Mouse (Mus musculus) CH12.LX (cell line): ENCODE data around the gene Msn. TPM values are rescaled to one million over a fixed set of nuclear protein-coding genes. Genes with fewer than 3 reads are reported as not detected.
A peak's percentile ranks its signal among the peaks of the same experiment; 100 is the strongest.

Experiments used
- DNase-seq: peaks from one replicate; pipeline ENCODE4 v3.0.0-alpha.2; 2013; ENCODE audit errors: extremely low read depth
- H3K27ac ChIP-seq: 2 replicates; pipeline ENCODE4 v1.5.1; 2012; ENCODE audit warnings: low read depth, mild to moderate bottlenecking, control low read depth, moderate library complexity; ENCODE audit not compliant: insufficient read depth
- H3K27me3 ChIP-seq: replicated peaks from 2 replicates; pipeline ENCODE3; 2012; ENCODE audit warnings: inconsistent platforms
- H3K36me3 ChIP-seq, 2 experiments: replicated peaks in 1 of 2; 2 replicates each; pipeline versions ENCODE3 to v1.6.1; 2012; ENCODE audit warnings: inconsistent platforms in 1 of 2, low read length in 1 of 2, mild to moderate bottlenecking in 1 of 2, mixed read lengths in 1 of 2, moderate library complexity in 1 of 2; ENCODE audit not compliant: control insufficient read depth in 1 of 2, insufficient read depth in 1 of 2
- H3K4me1 ChIP-seq, 2 experiments: 2 replicates each; pipeline ENCODE4 v1.6.1; 2012; ENCODE audit warnings: inconsistent platforms in 1 of 2, moderate library complexity in 1 of 2; ENCODE audit not compliant: insufficient read depth in 2 of 2, control insufficient read depth in 1 of 2
- H3K4me2 ChIP-seq: 2 replicates; pipeline ENCODE4 v1.6.1; 2012; ENCODE audit warnings: low read depth, mild to moderate bottlenecking, control low read depth; ENCODE audit not compliant: poor library complexity, insufficient read depth, severe bottlenecking
- H3K4me3 ChIP-seq, 3 experiments: fragments of 150-350 bp in 1 of 3; sonication (generic) in 1 of 3; replicated peaks in 1 of 3; 2 replicates each; pipeline versions ENCODE3 to v1.5.1; 2011 to 2012; ENCODE audit warnings: low read depth in 2 of 3, low read length in 2 of 3, mild to moderate bottlenecking in 2 of 3, moderate library complexity in 2 of 3, control low read depth in 1 of 3, improper control_type of control experiment in 1 of 3, inconsistent platforms in 1 of 3, mixed read lengths in 1 of 3; ENCODE audit not compliant: poor library complexity in 1 of 3
- H3K79me2 ChIP-seq: replicated peaks from 2 replicates; pipeline ENCODE4 v1.6.1; 2012; ENCODE audit warnings: mild to moderate bottlenecking, moderate library complexity; ENCODE audit not compliant: control insufficient read depth, poor library complexity, insufficient read depth, severe bottlenecking; ENCODE audit errors: extremely low read depth
- H3K9ac ChIP-seq: 2 replicates; pipeline ENCODE4 v1.6.1; 2012; ENCODE audit warnings: low read depth, mild to moderate bottlenecking, control low read depth, moderate library complexity; ENCODE audit not compliant: insufficient read depth
- H3K9me3 ChIP-seq: replicated peaks from 2 replicates; pipeline ENCODE3; 2012; ENCODE audit warnings: low read length, inconsistent platforms, mixed read lengths
- BHLHE40 ChIP-seq: IDR thresholded peaks from 2 replicates; pipeline ENCODE4 v1.6.1; 2011; ENCODE audit warnings: mild to moderate bottlenecking, low read depth, low read length, improper control_type of control experiment
- CHD1 ChIP-seq: IDR thresholded peaks from 2 replicates; pipeline ENCODE4 v1.6.1; 2012; ENCODE audit warnings: low read depth, low read length, improper control_type of control experiment, inconsistent platforms
- CHD2 ChIP-seq: IDR thresholded peaks from 2 replicates; pipeline ENCODE4 v1.6.1; 2011; ENCODE audit warnings: low read length, improper control_type of control experiment
- CTCF ChIP-seq, 2 experiments: IDR thresholded peaks in 1 of 2; conservative IDR thresholded peaks in 1 of 2; 2 replicates each; pipeline ENCODE4 v1.5.1; 2011 to 2012; ENCODE audit warnings: low read depth in 2 of 2, low read length in 2 of 2, improper control_type of control experiment in 1 of 2, inconsistent platforms in 1 of 2, mild to moderate bottlenecking in 1 of 2, moderate library complexity in 1 of 2
- ELF1 ChIP-seq: IDR thresholded peaks from 2 replicates; pipeline ENCODE4 v1.6.1; 2014; ENCODE audit warnings: low read depth, mild to moderate bottlenecking, inconsistent platforms, low read length, improper control_type of control experiment
- EP300 ChIP-seq: IDR thresholded peaks from 2 replicates; pipeline ENCODE4 v1.6.1; 2011; ENCODE audit warnings: low read length, improper control_type of control experiment
- ETS1 ChIP-seq: conservative IDR thresholded peaks from 2 replicates; pipeline ENCODE4 v1.6.1; 2012; ENCODE audit warnings: low read depth, mild to moderate bottlenecking, inconsistent platforms, low read length, improper control_type of control experiment, moderate library complexity
- GABPA ChIP-seq: IDR thresholded peaks from 2 replicates; pipeline ENCODE4 v1.6.1; 2012; ENCODE audit warnings: low read depth, low read length, improper control_type of control experiment, inconsistent platforms; ENCODE audit not compliant: insufficient replicate concordance
- HCFC1 ChIP-seq: IDR thresholded peaks from 2 replicates; pipeline ENCODE4 v1.6.1; 2012; ENCODE audit warnings: low read depth, mild to moderate bottlenecking, inconsistent platforms, low read length, improper control_type of control experiment
- IRF4 ChIP-seq: IDR thresholded peaks from 2 replicates; pipeline ENCODE4 v1.6.1; 2014; ENCODE audit warnings: low read depth, mild to moderate bottlenecking, inconsistent platforms, low read length, improper control_type of control experiment
- JUN ChIP-seq: IDR thresholded peaks from 2 replicates; pipeline ENCODE4 v1.6.1; 2011; ENCODE audit warnings: low read depth, mild to moderate bottlenecking, low read length, improper control_type of control experiment, moderate library complexity; ENCODE audit not compliant: insufficient read depth
- JUND ChIP-seq: conservative IDR thresholded peaks from 2 replicates; pipeline ENCODE4 v1.6.1; 2011; ENCODE audit warnings: low read depth, low read length, improper control_type of control experiment
- KAT2A ChIP-seq: IDR thresholded peaks from 2 replicates; pipeline ENCODE4 v1.6.1; 2012; ENCODE audit warnings: low read length, improper control_type of control experiment, inconsistent platforms; ENCODE audit not compliant: insufficient replicate concordance
- MAX ChIP-seq: IDR thresholded peaks from 2 replicates; pipeline ENCODE4 v1.6.1; 2011; ENCODE audit warnings: low read length, improper control_type of control experiment
- MAZ ChIP-seq: IDR thresholded peaks from 2 replicates; pipeline ENCODE4 v1.6.1; 2012; ENCODE audit warnings: low read depth, mild to moderate bottlenecking, inconsistent platforms, low read length, improper control_type of control experiment, moderate library complexity
- MEF2A ChIP-seq: IDR thresholded peaks from 2 replicates; pipeline ENCODE4 v1.6.1; 2014; ENCODE audit warnings: low read depth, mild to moderate bottlenecking, inconsistent platforms, low read length, improper control_type of control experiment, borderline replicate concordance
- MXI1 ChIP-seq: IDR thresholded peaks from 2 replicates; pipeline ENCODE4 v1.6.1; 2011; ENCODE audit warnings: mild to moderate bottlenecking, low read depth, low read length, improper control_type of control experiment
- MYC ChIP-seq: IDR thresholded peaks from 2 replicates; pipeline ENCODE4 v1.6.1; 2011; ENCODE audit warnings: low read depth, mild to moderate bottlenecking, improper control_type of control experiment, low read length
- NELFE ChIP-seq: IDR thresholded peaks from 2 replicates; pipeline ENCODE4 v1.6.1; 2011; ENCODE audit warnings: low read depth, low read length, improper control_type of control experiment
- NRF1 ChIP-seq: IDR thresholded peaks from 2 replicates; pipeline ENCODE4 v1.6.1; 2014; ENCODE audit warnings: low read depth, mild to moderate bottlenecking, inconsistent platforms, low read length, improper control_type of control experiment, moderate library complexity
- POLR2A ChIP-seq: IDR thresholded peaks from 2 replicates; pipeline ENCODE4 v1.6.1; 2011; ENCODE audit warnings: low read depth, mild to moderate bottlenecking, improper control_type of control experiment, low read length
- POLR2AphosphoS2 ChIP-seq: IDR thresholded peaks from 2 replicates; pipeline ENCODE4 v1.6.1; 2011; ENCODE audit warnings: low read depth, low read length, improper control_type of control experiment
- RAD21 ChIP-seq: IDR thresholded peaks from 2 replicates; pipeline ENCODE4 v1.6.1; 2011; ENCODE audit warnings: low read depth, mild to moderate bottlenecking, low read length, improper control_type of control experiment, moderate library complexity
- RCOR1 ChIP-seq: conservative IDR thresholded peaks from 2 replicates; pipeline ENCODE4 v1.6.1; 2012; ENCODE audit warnings: low read depth, mild to moderate bottlenecking, inconsistent platforms, low read length, improper control_type of control experiment
- SIN3A ChIP-seq: IDR thresholded peaks from 2 replicates; pipeline ENCODE4 v1.6.1; 2012; ENCODE audit warnings: low read length, improper control_type of control experiment, inconsistent platforms
- SMC3 ChIP-seq: IDR thresholded peaks from 2 replicates; pipeline ENCODE4 v1.6.1; 2011; ENCODE audit warnings: low read depth, low read length, improper control_type of control experiment
- TBP ChIP-seq: conservative IDR thresholded peaks from 2 replicates; pipeline ENCODE4 v1.6.1; 2011; ENCODE audit warnings: low read depth, low read length, improper control_type of control experiment
- TCF12 ChIP-seq: IDR thresholded peaks from 2 replicates; pipeline ENCODE4 v1.6.1; 2014; ENCODE audit warnings: low read depth, mild to moderate bottlenecking, inconsistent platforms, low read length, improper control_type of control experiment
- UBTF ChIP-seq: IDR thresholded peaks from 2 replicates; pipeline ENCODE4 v1.6.1; 2012; ENCODE audit warnings: low read depth, mild to moderate bottlenecking, inconsistent platforms, low read length, improper control_type of control experiment, moderate library complexity
- USF1 ChIP-seq: IDR thresholded peaks from 2 replicates; pipeline ENCODE4 v1.6.1; 2014; ENCODE audit warnings: low read depth, mild to moderate bottlenecking, inconsistent platforms, low read length, improper control_type of control experiment
- USF2 ChIP-seq: conservative IDR thresholded peaks from 2 replicates; pipeline ENCODE4 v1.6.1; 2011; ENCODE audit warnings: low read depth, low read length, improper control_type of control experiment
- ZKSCAN1 ChIP-seq: IDR thresholded peaks from 2 replicates; pipeline ENCODE4 v1.6.1; 2012; ENCODE audit warnings: low read depth, inconsistent platforms, low read length, improper control_type of control experiment, borderline replicate concordance
- ZMIZ1 ChIP-seq: IDR thresholded peaks from 2 replicates; pipeline ENCODE4 v1.6.1; 2012; ENCODE audit warnings: low read depth, mild to moderate bottlenecking, inconsistent platforms, low read length, improper control_type of control experiment
- dilution Hi-C: fragments of 300-500 bp; cut with MboI; formaldehyde crosslinking; loops from 2 replicates; pipeline ENCODE4 v1.14.3; 2020; ENCODE audit warnings: low sequenced_read_pairs; ENCODE audit not compliant: extremely low pct_unique_long_range_greater_than_20kb, extremely low pct_ligation_motif_present
- in situ Hi-C: fragments of 300-500 bp; cut with MboI; formaldehyde crosslinking; loops from 3 replicates; pipeline ENCODE4 v1.14.3; 2019; ENCODE audit warnings: low sequenced_read_pairs, low pct_ligation_motif_present, low pct_unique_long_range_greater_than_20kb, mixed read lengths
- polyA plus RNA-seq: library from polyadenylated mRNA; unstranded; fragments of >175 nt; gene quantifications from 2 replicates; pipeline ENCODE4 v1.2.1, GENCODE M21; 2012; ENCODE audit warnings: low read depth; ENCODE audit not compliant: insufficient read length
- total RNA-seq, 2 experiments: library from RNA; depleted of rRNA; stranded (reverse); fragments of 300-350 nt in 1 of 2; fragments of >200 nt in 1 of 2; gene quantifications; 2 replicates each; pipeline ENCODE4 v1.2.3; 2012 to 2014

The Msn gene
- total RNA-seq (2012; rRNA removed) (51.2 and 55.1 TPM in 2 replicates), total RNA-seq (2014; rRNA removed) (39.9 and 56.2 TPM in 2 replicates), polyA plus RNA-seq (291 and 315 TPM in 2 replicates)

DNA sequence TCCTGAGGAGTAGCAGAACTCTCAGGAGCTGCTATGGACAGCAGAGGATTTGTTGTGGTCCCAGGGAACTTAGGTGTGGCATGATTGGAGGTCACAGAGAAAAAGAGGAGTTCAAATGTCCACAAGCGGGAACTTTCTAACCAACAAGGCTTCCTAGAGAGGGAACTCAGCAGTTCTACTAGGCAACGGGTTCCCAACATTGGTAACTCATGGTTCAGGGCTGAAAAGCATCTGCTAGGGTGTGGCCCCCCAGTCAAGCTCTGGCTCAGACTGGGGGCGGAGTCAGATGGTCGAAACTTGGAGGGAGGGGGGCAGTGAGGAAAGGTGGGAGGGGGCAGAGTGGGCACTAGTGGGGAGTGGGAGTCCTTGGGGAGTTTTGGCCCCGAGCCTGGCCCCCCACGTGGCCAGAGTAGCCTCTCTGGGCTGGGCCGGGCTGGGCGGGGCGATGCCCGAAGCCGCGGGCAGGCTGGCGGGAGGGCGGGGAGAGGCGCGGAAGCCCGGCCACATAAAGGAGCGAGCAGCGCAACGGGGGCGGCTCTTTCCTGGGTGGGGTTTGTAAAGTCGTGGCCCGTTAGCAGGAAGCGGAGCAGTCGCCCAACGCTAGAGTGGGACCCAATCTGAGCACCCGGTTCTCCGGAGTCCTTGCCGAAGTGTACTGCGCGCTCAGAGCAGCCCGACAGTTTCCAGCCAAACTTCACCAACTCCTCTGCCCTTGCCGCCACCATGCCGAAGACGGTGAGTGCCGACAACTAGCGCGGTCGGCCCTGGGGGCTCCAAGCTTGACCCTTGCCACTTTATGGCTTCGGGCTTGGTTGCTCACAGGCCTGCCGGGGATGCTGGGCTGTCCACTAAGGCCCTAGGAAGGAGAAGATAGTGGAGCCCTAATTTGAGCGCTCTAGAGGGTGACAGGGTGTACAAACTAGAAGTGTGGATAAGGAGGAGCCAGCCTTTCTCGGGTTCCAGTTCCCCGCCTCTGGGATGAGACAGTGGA, at the start of gene Msn:
Gene Msn, plus strand, starts transcription at position 534 of the 991 bp plus-strand sequence.
- dilution Hi-C loops: no loop called here

DNA sequence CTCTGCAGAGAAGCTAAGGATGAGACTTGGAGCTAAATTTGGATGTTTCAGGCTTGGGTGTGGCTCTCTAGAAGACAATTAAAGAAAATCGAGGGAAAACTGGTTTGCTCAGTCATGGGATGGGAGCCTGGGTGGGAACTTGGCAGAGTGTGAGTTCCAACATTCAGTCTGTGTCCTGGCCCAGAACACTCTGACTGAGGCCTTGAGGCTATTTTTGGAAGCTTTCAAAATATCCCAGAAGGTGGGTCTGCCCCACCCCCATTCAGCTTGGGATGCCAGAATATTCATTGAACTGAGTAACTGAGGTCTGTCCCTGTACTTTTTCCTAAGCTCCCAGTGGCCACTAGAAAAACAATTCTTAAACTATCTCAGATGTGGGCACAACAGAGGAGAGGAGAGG, 43.0 kb upstream of the Msn start:
- no peak for DNase-seq
- Histone ChIP-seq H3K9me3 (no peaks in the 10 kb centered on the region), H3K4me3 (no peak overlapping the region), H3K9ac (no peak overlapping the region), H3K4me1 (no peaks in the 10 kb centered on the region), H3K79me2 (no peaks in the 10 kb centered on the region), H3K36me3 (no peaks in the 10 kb centered on the region), H3K4me2 (no peak overlapping the region), H3K27ac (no peak overlapping the region), H3K27me3 (no peaks in the 10 kb centered on the region)
- no peak for TF ChIP-seq NELFE
- TF ChIP-seq IRF4: no peak
- TF ChIP-seq CHD1: no peak
- in situ Hi-C loops (no loop called here), dilution Hi-C loops (no loop called here)

More for the DNA sequence above, at the start of gene Msn:
- Histone ChIP-seq H3K9me3 (no peaks in the 10 kb centered on the region), H3K36me3 (peaks cover 0 to 2% of the 10 kb centered on the region in 2 experiments), H3K9ac (peak within 1 kb of the TSS; percentile 96), H3K27me3 (no peaks in the 10 kb centered on the region), H3K4me3 (peak within 1 kb of the TSS; percentile 70 to 81 (median 76)), H3K27ac (peak within 1 kb of the TSS; percentile 94), H3K4me1 (peaks cover 6 to 22% of the 10 kb centered on the region in 2 experiments; a peak in 3 of 4 replicates)
- in situ Hi-C loops: no loop called here
- peak; percentile 65 for DNase-seq
- TF ChIP-seq NRF1: 0 out of 2 replicates have a peak, but pooled peaks have one; percentile 23
- TF ChIP-seq CTCF (conservative IDR thresholded peaks at IDR 0.05 in 1 of 2, IDR thresholded peaks at IDR 0.05 in 1 of 2; ENCODE audit: low read depth in 2 of 2, low read length in 2 of 2): no peak
- TF ChIP-seq RAD21: no peak
- TF ChIP-seq ETS1: no peak
- TF ChIP-seq MAX: 0 out of 2 replicates have a peak, but pooled peaks have one; percentile 14
- no peak for TF ChIP-seq SMC3
- no peak for TF ChIP-seq JUN
- TF ChIP-seq ELF1: peak; percentile 77
- TF ChIP-seq USF1: peak; percentile 45
- peak; percentile 71; the same call in 1 of the 2 replicates for TF ChIP-seq TBP
- TF ChIP-seq MYC: no peak; the same call in 1 of the 2 replicates
- TF ChIP-seq RCOR1: no peak
- no peak for TF ChIP-seq EP300
- peak; percentile 89 for TF ChIP-seq NELFE
- TF ChIP-seq UBTF: no peak
- peak; percentile 70; the same call in 1 of the 2 replicates for TF ChIP-seq MXI1
- peak; percentile 63; the same call in 1 of the 2 replicates for TF ChIP-seq SIN3A
- TF ChIP-seq MEF2A: 0 out of 2 replicates have a peak, but pooled peaks have one; percentile 7
- TF ChIP-seq JUND: no peak
- peak; percentile 79 for TF ChIP-seq ZMIZ1
- TF ChIP-seq GABPA: no peak
- no peak for TF ChIP-seq POLR2AphosphoS2
- TF ChIP-seq ZKSCAN1: no peak
- TF ChIP-seq MAZ: 0 out of 2 replicates have a peak, but pooled peaks have one; percentile 24
- TF ChIP-seq USF2: no peak
- no peak for TF ChIP-seq BHLHE40
- TF ChIP-seq TCF12: peak; percentile 39; the same call in 1 of the 2 replicates
- TF ChIP-seq IRF4: no peak
- TF ChIP-seq POLR2A: peak; percentile 91
- TF ChIP-seq CHD2: no peak
- TF ChIP-seq KAT2A: no peak
- no peak for TF ChIP-seq HCFC1
- TF ChIP-seq, all 38 proteins: peak for 13
- peaks cover 37% of the 10 kb centered on the region for H3K79me2 ChIP-seq
- H3K4me2 ChIP-seq: 0 out of 2 replicates have a peak within 1 kb of the TSS, but pooled peaks have one; percentile 18
